Mouse (Mus musculus) MEL (cell line): ENCODE measurements around the gene Ccdc194. TPM values are rescaled to one million over a fixed set of nuclear protein-coding genes. Genes with fewer than 3 reads are reported as not detected.
A peak's percentile ranks its signal among the peaks of the same experiment; 100 is the strongest.

ENCODE experiments used
- DNase-seq: peaks from one replicate; pipeline ENCODE4 v3.0.0; 2011; ENCODE audit warnings: low read depth, low spot score
- H3K27ac ChIP-seq: 2 replicates; pipeline ENCODE4 v1.5.1; 2012; ENCODE audit warnings: low read depth, mild to moderate bottlenecking, control low read depth, low read length, moderate library complexity; ENCODE audit not compliant: control insufficient read depth
- H3K27me3 ChIP-seq, 2 experiments: fragments of 150-350 bp in 1 of 2; sonication (generic) in 1 of 2; 2 replicates each; pipeline ENCODE4 v1.6.1; 2012; ENCODE audit warnings: low read length in 2 of 2, mild to moderate bottlenecking in 2 of 2, improper control_type of control experiment in 1 of 2, moderate library complexity in 1 of 2; ENCODE audit not compliant: insufficient read depth in 2 of 2, control insufficient read depth in 1 of 2
- H3K36me3 ChIP-seq, 2 experiments: 2 replicates each; pipeline ENCODE4 v1.6.1; 2012 to 2014; ENCODE audit warnings: low read length in 2 of 2, improper control_type of control experiment in 1 of 2, inconsistent platforms in 1 of 2, mild to moderate bottlenecking in 1 of 2; ENCODE audit not compliant: insufficient read depth in 2 of 2, control insufficient read depth in 1 of 2
- H3K4me1 ChIP-seq, 2 experiments: fragments of 150-350 bp in 1 of 2; sonication (generic) in 1 of 2; 2 replicates each; pipeline ENCODE4 v1.6.1; 2012; ENCODE audit warnings: low read length in 2 of 2, improper control_type of control experiment in 1 of 2, mild to moderate bottlenecking in 1 of 2; ENCODE audit not compliant: insufficient read depth in 2 of 2, control insufficient read depth in 1 of 2
- H3K4me3 ChIP-seq, 2 experiments: fragments of 150-350 bp in 1 of 2; sonication (generic) in 1 of 2; 2 replicates each; pipeline ENCODE4 v1.5.1; 2012; ENCODE audit warnings: low read depth in 2 of 2, low read length in 2 of 2, mild to moderate bottlenecking in 2 of 2, moderate library complexity in 2 of 2, control low read depth in 1 of 2, improper control_type of control experiment in 1 of 2; ENCODE audit not compliant: control insufficient read depth in 1 of 2, insufficient read depth in 1 of 2
- H3K79me2 ChIP-seq: 2 replicates; pipeline ENCODE4 v1.6.1; 2012; ENCODE audit warnings: mild to moderate bottlenecking, low read length, moderate library complexity; ENCODE audit not compliant: control insufficient read depth, poor library complexity, insufficient read depth
- H3K9ac ChIP-seq: 2 replicates; pipeline ENCODE4 v1.6.1; 2012; ENCODE audit warnings: low read depth, mild to moderate bottlenecking, control low read depth, low read length, moderate library complexity; ENCODE audit not compliant: control insufficient read depth, poor library complexity, severe bottlenecking
- H3K9me3 ChIP-seq: fragments of 150-350 bp; sonication (generic); replicated peaks from 2 replicates; pipeline ENCODE4 v1.6.1; 2012; ENCODE audit warnings: mild to moderate bottlenecking, low read length, improper control_type of control experiment, moderate library complexity; ENCODE audit not compliant: insufficient read depth
- EP300 ChIP-seq, 2 experiments: IDR thresholded peaks; 2 replicates each; pipeline ENCODE4 v1.6.1; 2011; ENCODE audit warnings: improper control_type of control experiment in 2 of 2, low read length in 2 of 2, low read depth in 1 of 2, mild to moderate bottlenecking in 1 of 2
- ETS1 ChIP-seq: IDR thresholded peaks from 2 replicates; pipeline ENCODE4 v1.6.1; 2012; ENCODE audit warnings: low read depth, mild to moderate bottlenecking, inconsistent platforms, low read length, improper control_type of control experiment, moderate library complexity
- GABPA ChIP-seq: IDR thresholded peaks from 2 replicates; pipeline ENCODE4 v1.6.1; 2012; ENCODE audit warnings: low read depth, mild to moderate bottlenecking, inconsistent platforms, low read length, improper control_type of control experiment, moderate library complexity
- GATA1 ChIP-seq: IDR thresholded peaks from 2 replicates; pipeline ENCODE4 v1.6.1; 2011; ENCODE audit warnings: low read depth, low read length, improper control_type of control experiment
- JUND ChIP-seq: IDR thresholded peaks from 2 replicates; pipeline ENCODE4 v1.6.1; 2011; ENCODE audit warnings: low read depth, mild to moderate bottlenecking, improper control_type of control experiment, low read length
- KAT2A ChIP-seq: conservative IDR thresholded peaks from 2 replicates; pipeline ENCODE4 v1.6.1; 2012; ENCODE audit warnings: low read depth, low read length, improper control_type of control experiment, inconsistent platforms
- MAX ChIP-seq: IDR thresholded peaks from 2 replicates; pipeline ENCODE4 v1.6.1; 2011; ENCODE audit warnings: low read length, improper control_type of control experiment
- MAZ ChIP-seq: IDR thresholded peaks from 2 replicates; pipeline ENCODE4 v1.6.1; 2012; ENCODE audit warnings: low read depth, mild to moderate bottlenecking, inconsistent platforms, low read length, improper control_type of control experiment
- MXI1 ChIP-seq: IDR thresholded peaks from 2 replicates; pipeline ENCODE4 v1.6.1; 2011; ENCODE audit warnings: mild to moderate bottlenecking, low read depth, low read length, improper control_type of control experiment
- MYC ChIP-seq: IDR thresholded peaks from 2 replicates; pipeline ENCODE4 v1.6.1; 2011; ENCODE audit warnings: low read depth, mild to moderate bottlenecking, low read length, improper control_type of control experiment, moderate library complexity
- NELFE ChIP-seq: IDR thresholded peaks from 2 replicates; pipeline ENCODE4 v1.6.1; 2011; ENCODE audit warnings: low read depth, low read length, improper control_type of control experiment
- NRF1 ChIP-seq: IDR thresholded peaks from 2 replicates; pipeline ENCODE4 v1.6.1; 2014; ENCODE audit warnings: low read depth, mild to moderate bottlenecking, inconsistent platforms, low read length, improper control_type of control experiment, moderate library complexity; ENCODE audit not compliant: poor library complexity, insufficient read depth, severe bottlenecking
- POLR2A ChIP-seq, 2 experiments: IDR thresholded peaks; 2 replicates each; pipeline ENCODE4 v1.6.1; 2011 to 2012; ENCODE audit warnings: low read length in 2 of 2, mild to moderate bottlenecking in 2 of 2, control low read depth in 1 of 2, improper control_type of control experiment in 1 of 2, low read depth in 1 of 2, moderate library complexity in 1 of 2; ENCODE audit not compliant: control insufficient read depth in 1 of 2, insufficient read depth in 1 of 2, poor library complexity in 1 of 2
- POLR2AphosphoS2 ChIP-seq: IDR thresholded peaks from 2 replicates; pipeline ENCODE4 v1.6.1; 2011; ENCODE audit warnings: low read length, improper control_type of control experiment
- RAD21 ChIP-seq: IDR thresholded peaks from 2 replicates; pipeline ENCODE4 v1.6.1; 2011; ENCODE audit warnings: mild to moderate bottlenecking, low read depth, low read length, improper control_type of control experiment
- RCOR1 ChIP-seq: IDR thresholded peaks from 2 replicates; pipeline ENCODE4 v1.6.1; 2012; ENCODE audit warnings: low read depth, mild to moderate bottlenecking, inconsistent platforms, low read length, improper control_type of control experiment
- SIN3A ChIP-seq: IDR thresholded peaks from 2 replicates; pipeline ENCODE4 v1.6.1; 2012; ENCODE audit warnings: low read length, improper control_type of control experiment, inconsistent platforms
- TAL1 ChIP-seq: IDR thresholded peaks from 2 replicates; pipeline ENCODE4 v1.6.1; 2012; ENCODE audit warnings: mild to moderate bottlenecking, inconsistent platforms, low read length, moderate library complexity, mixed read lengths
- TBP ChIP-seq: IDR thresholded peaks from 2 replicates; pipeline ENCODE4 v1.8.0; 2011; ENCODE audit warnings: low read depth, low read length, improper control_type of control experiment
- TCF12 ChIP-seq: IDR thresholded peaks from 2 replicates; pipeline ENCODE4 v1.6.1; 2014; ENCODE audit warnings: low read depth, mild to moderate bottlenecking, inconsistent platforms, low read length, improper control_type of control experiment, moderate library complexity
- USF2 ChIP-seq, 2 experiments: IDR thresholded peaks; 2 replicates each; pipeline ENCODE4 v1.6.1; 2011 to 2012; ENCODE audit warnings: improper control_type of control experiment in 2 of 2, low read length in 2 of 2, borderline replicate concordance in 1 of 2, inconsistent platforms in 1 of 2, low read depth in 1 of 2, mild to moderate bottlenecking in 1 of 2; ENCODE audit not compliant: insufficient read depth in 1 of 2
- ZC3H11A ChIP-seq: IDR thresholded peaks from 2 replicates; pipeline ENCODE4 v1.6.1; 2012; ENCODE audit warnings: low read depth, mild to moderate bottlenecking, inconsistent platforms, low read length, improper control_type of control experiment
- ZKSCAN1 ChIP-seq: IDR thresholded peaks from 2 replicates; pipeline ENCODE4 v1.6.1; 2012; ENCODE audit warnings: low read depth, mild to moderate bottlenecking, inconsistent platforms, low read length, improper control_type of control experiment, moderate library complexity
- ZMIZ1 ChIP-seq: IDR thresholded peaks from 2 replicates; pipeline ENCODE4 v1.6.1; 2012; ENCODE audit warnings: low read depth, mild to moderate bottlenecking, inconsistent platforms, low read length, improper control_type of control experiment, moderate library complexity
- ZNF384 ChIP-seq: IDR thresholded peaks from 2 replicates; pipeline ENCODE4 v1.6.1; 2012; ENCODE audit warnings: low read depth, mild to moderate bottlenecking, inconsistent platforms, low read length, improper control_type of control experiment
- polyA plus RNA-seq, 2 experiments: library from polyadenylated mRNA; stranded (reverse) in 1 of 2; unstranded in 1 of 2; fragments of >175 nt in 1 of 2; fragments of >200 nt in 1 of 2; gene quantifications; 2 replicates each; pipeline versions ENCODE4 v1.2.1 to v1.2.4; 2012; ENCODE audit warnings: low replicate concordance in 2 of 2, low read depth in 1 of 2; ENCODE audit not compliant: insufficient read length in 2 of 2, insufficient read depth in 1 of 2, missing spikeins in 1 of 2
- total RNA-seq: library from RNA; depleted of rRNA; stranded (reverse); fragments of 300-350 nt; gene quantifications from 2 replicates; pipeline ENCODE4 v1.2.3, GENCODE M21; 2012

Gene Ccdc194
- total and polyA plus RNA-seq, 3 experiments: not detected

DNA sequence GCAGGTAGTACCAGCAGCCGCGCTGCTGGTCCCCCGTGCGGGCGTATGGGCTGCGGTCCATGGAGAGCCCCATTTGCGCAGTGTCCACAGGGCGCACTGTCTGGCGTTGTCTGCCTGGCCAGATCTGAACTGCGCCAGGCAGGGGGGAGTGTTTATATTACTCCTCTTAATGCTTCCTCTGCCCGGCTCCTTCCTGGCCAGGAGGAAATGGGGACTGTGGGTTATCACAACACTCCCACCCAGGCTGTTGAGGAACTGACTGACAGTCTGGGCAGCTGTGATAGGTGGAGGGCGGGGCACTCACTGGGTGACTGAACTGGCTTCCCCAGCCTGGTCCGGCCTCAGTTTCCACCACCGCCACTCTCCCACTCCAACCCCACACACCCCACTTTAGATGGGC is 13.9 kb downstream of the Ccdc194 start, which contains the start of gene Plvap:
Gene Plvap, minus strand, starts transcription at position 109 of the 400 bp plus-strand sequence.
- TF ChIP-seq SIN3A (peak; percentile 71; the same call in 1 of the 2 replicates), ZNF384 (no peak), POLR2A (IDR thresholded peaks at IDR 0.05; ENCODE audit: control insufficient read depth in 1 of 2, insufficient read depth in 1 of 2, low read depth in 1 of 2, low read length in 2 of 2, poor library complexity in 1 of 2) (peak; percentile 49 to 57; a peak in 1 of 4 replicates), EP300 (IDR thresholded peaks at IDR 0.05; ENCODE audit: low read depth in 1 of 2, low read length in 2 of 2) (peak; percentile 76 to 91), MAZ (peak; percentile 72; the same call in 1 of the 2 replicates), MXI1 (peak; percentile 25; the same call in 1 of the 2 replicates), TBP (peak; percentile 45; the same call in 1 of the 2 replicates), USF2 (IDR thresholded peaks at IDR 0.05; ENCODE audit: borderline replicate concordance in 1 of 2, insufficient read depth in 1 of 2, low read depth in 1 of 2, low read length in 2 of 2) (no peak), ZMIZ1 (no peak), POLR2AphosphoS2 (no peak), GATA1 (peak; percentile 78), ETS1 (peak; percentile 20; the same call in 1 of the 2 replicates), KAT2A (no peak), TAL1 (peak; percentile 92), MYC (no peak), TCF12 (peak; percentile 87), GABPA (no peak), NELFE (0 out of 2 replicates have a peak, but pooled peaks have one; percentile 22)
- Histone ChIP-seq H3K9ac (peak within 1 kb of the TSS; percentile 66), H3K27ac (peak within 1 kb of the TSS; percentile 62), H3K4me1 (peaks cover 2 to 19% of the 10 kb centered on the region in 2 experiments; a peak in 3 of 4 replicates), H3K4me3 (peak within 1 kb of the TSS; percentile 11 to 55), H3K36me3 (peaks cover 0 to 3% of the 10 kb centered on the region in 2 experiments; a peak in 1 of 4 replicates), H3K79me2 (peaks cover 3% of the 10 kb centered on the region), H3K27me3 (no peaks in the 10 kb centered on the region), H3K9me3 (no peaks in the 10 kb centered on the region)
- peak; percentile 92 for DNase-seq

- Histone ChIP-seq H3K27me3 (no peaks in the 10 kb centered on the region), H3K4me1 (peaks cover 2 to 19% of the 10 kb centered on the region in 2 experiments; a peak in 3 of 4 replicates)
- no peak for DNase-seq
Observed at GRCm38 (mm10) chr8:71509316-71509715, 16.2 kb downstream of the Ccdc194 start.

More at GRCm38 (mm10) chr8:71509316-71509715, 16.2 kb downstream of the Ccdc194 start:
- Histone ChIP-seq H3K9ac (no peak overlapping the region), H3K4me3 (no peak overlapping the region), H3K36me3 (peaks cover 0 to 3% of the 10 kb centered on the region in 2 experiments; a peak in 1 of 4 replicates), H3K27ac (no peak overlapping the region), H3K79me2 (peaks cover 3% of the 10 kb centered on the region), H3K9me3 (no peaks in the 10 kb centered on the region)
- no peak for TF ChIP-seq MAZ
- TF ChIP-seq MAX: no peak
- no peak for TF ChIP-seq NELFE
- TF ChIP-seq ZKSCAN1: no peak
- no peak for TF ChIP-seq POLR2A (IDR thresholded peaks at IDR 0.05; ENCODE audit: control insufficient read depth in 1 of 2, insufficient read depth in 1 of 2, low read depth in 1 of 2, low read length in 2 of 2, poor library complexity in 1 of 2)
- no peak for TF ChIP-seq ZNF384
- TF ChIP-seq JUND: no peak
- TF ChIP-seq EP300 (IDR thresholded peaks at IDR 0.05; ENCODE audit: low read depth in 1 of 2, low read length in 2 of 2): no peak
- TF ChIP-seq NRF1: no peak
- TF ChIP-seq USF2 (IDR thresholded peaks at IDR 0.05; ENCODE audit: borderline replicate concordance in 1 of 2, insufficient read depth in 1 of 2, low read depth in 1 of 2, low read length in 2 of 2): no peak
- no peak for TF ChIP-seq TBP
- no peak for TF ChIP-seq ZC3H11A
- no peak for TF ChIP-seq RCOR1
- no peak for TF ChIP-seq RAD21
